Mouse (Mus musculus) bone marrow, adult 2 months (tissue): ENCODE measurements at regions not wholly inside any gene's neighbourhood (a gene's known extent, or its start where the extent isn't known, plus 50 kb on each side); places are given as distances from the start of the nearest gene placed in this dataset.

Experiments
- CTCF ChIP-seq: fragments of 200-500 bp; IDR thresholded peaks from 2 replicates; pipeline ENCODE4 v1.5.1; 2011; ENCODE audit warnings: low read length, control low read depth; ENCODE audit not compliant: control insufficient read depth, insufficient read depth
- POLR2A ChIP-seq: fragments of 200-500 bp; IDR thresholded peaks from 2 replicates; pipeline ENCODE4 v1.6.1; 2011; ENCODE audit warnings: low read depth, mild to moderate bottlenecking, control low read depth, low read length, borderline replicate concordance; ENCODE audit not compliant: control insufficient read depth

- TF ChIP-seq POLR2A (no peak), CTCF (peak; percentile 80)
These were observed 71.8 kb upstream of the Ppp1r26 start for GRCm38 (mm10) chr2:28374838-28375237.
